Mouse (Mus musculus) granulocyte monocyte progenitor cell, adult 5-6 weeks (primary cell): ENCODE data around the gene Vmn1r210. TPM values are rescaled to one million over a fixed set of nuclear protein-coding genes. Genes with fewer than 3 reads are reported as not detected.
"Not testable (repeated sequence)": the region's sequence is repeated elsewhere in the genome, so short reads cannot be mapped to it uniquely, and the experiment has no call there.

Experiments
- ATAC-seq: replicated peaks from 2 replicates; pipeline ENCODE4 v1.8.0; 2016; ENCODE audit warnings: mild to moderate bottlenecking, moderate TSS enrichment, inconsistent platforms; ENCODE audit not compliant: poor library complexity, severe bottlenecking
- total RNA-seq, 2 experiments: library from RNA; stranded (forward) in 1 of 2; stranded (reverse) in 1 of 2; fragments of 200-712, 200-1000 nt in 1 of 2; fragments of >200 nt in 1 of 2; fragmentation: Nextera tagmentation in 1 of 2; gene quantifications; 2 replicates each; pipeline ENCODE4 v1.2.3; 2014 to 2017

Gene Vmn1r210
- total RNA-seq (2014; fragmentation: Nextera tagmentation) (not detected in 2 replicates), total RNA-seq (2017) (not detected in 2 replicates)

- no peak for ATAC-seq
Measured at GRCm38 (mm10) chr13:22831248-22831647, at the start of gene Vmn1r210. Vmn1r210 (minus strand) TSS chr13:22831348.

- no peak for ATAC-seq
Measured at GRCm38 (mm10) chr13:22879257-22879656, 48.1 kb upstream of the Vmn1r210 start.

- ATAC-seq, result no peak
Measured at GRCm38 (mm10) chr13:22857461-22857860, 26.3 kb upstream of the Vmn1r210 start, which contains the start of gene Vmn1r211. Vmn1r211 (minus strand) TSS chr13:22857561.

- ATAC-seq, result no peak
Measured at GRCm38 (mm10) chr13:22854760-22855159, 23.6 kb upstream of the Vmn1r210 start.

GRCm38 (mm10) chr13:22846798-22847197 lies 15.7 kb upstream of the Vmn1r210 start:
- no peak for ATAC-seq

- ATAC-seq, result not testable (repeated sequence)
Measured at GRCm38 (mm10) chr13:22844304-22844703, 13.2 kb upstream of the Vmn1r210 start.

- ATAC-seq, result not testable (repeated sequence)
Measured at GRCm38 (mm10) chr13:22829395-22829794, 1.8 kb downstream of the Vmn1r210 start.

GRCm38 (mm10) chr13:22821601-22822000 lies 9.5 kb downstream of the Vmn1r210 start:
- ATAC-seq, result not testable (repeated sequence)

- not testable (repeated sequence) for ATAC-seq
Measured at GRCm38 (mm10) chr13:22809582-22809981, 21.6 kb downstream of the Vmn1r210 start, which contains the start of gene Vmn1r209. Vmn1r209 (minus strand) TSS chr13:22809682.

- not testable (repeated sequence) for ATAC-seq
Measured at GRCm38 (mm10) chr13:22788096-22788495, 43.1 kb downstream of the Vmn1r210 start.

- not testable (repeated sequence) for ATAC-seq
Measured at GRCm38 (mm10) chr13:22784159-22784558, 47.0 kb downstream of the Vmn1r210 start.

- not testable (repeated sequence) for ATAC-seq
Measured at GRCm38 (mm10) chr13:22777300-22777699, 53.8 kb downstream of the Vmn1r210 start, which contains the start of gene Vmn1r208. Vmn1r208 (minus strand) TSS chr13:22777400.

Other genes starting within 250 kb of the Vmn1r210 start
- gene Vmn1r205, start 238.3 kb downstream of the Vmn1r210 start, total RNA-seq (2014; fragmentation: Nextera tagmentation), result not detected in 2 replicates
- not detected in 2 replicates for gene Vmn1r205, start 238.3 kb downstream of the Vmn1r210 start, total RNA-seq (2017)
- not detected in 2 replicates for gene Vmn1r206, start 207.1 kb downstream of the Vmn1r210 start, total RNA-seq (2014; fragmentation: Nextera tagmentation)
- gene Vmn1r206, start 207.1 kb downstream of the Vmn1r210 start, total RNA-seq (2017), result not detected in 2 replicates
- not detected in 2 replicates for gene Vmn1r207-ps, start 101.7 kb downstream of the Vmn1r210 start, total RNA-seq (2014; fragmentation: Nextera tagmentation)
- not detected in 2 replicates for gene Vmn1r207-ps, start 101.7 kb downstream of the Vmn1r210 start, total RNA-seq (2017)
- not detected in 2 replicates for gene Vmn1r208, start 53.9 kb downstream of the Vmn1r210 start, total RNA-seq (2014; fragmentation: Nextera tagmentation)
- not detected in 2 replicates for gene Vmn1r208, start 53.9 kb downstream of the Vmn1r210 start, total RNA-seq (2017)
- not detected in 2 replicates for gene Vmn1r209, start 21.7 kb downstream of the Vmn1r210 start, total RNA-seq (2014; fragmentation: Nextera tagmentation)
- gene Vmn1r209, start 21.7 kb downstream of the Vmn1r210 start, total RNA-seq (2017), result not detected in 2 replicates
- gene Vmn1r211, start 26.2 kb upstream of the Vmn1r210 start, total RNA-seq (2014; fragmentation: Nextera tagmentation), result not detected in 2 replicates
- not detected in 2 replicates for gene Vmn1r211, start 26.2 kb upstream of the Vmn1r210 start, total RNA-seq (2017)
- gene Vmn1r212, start 52.9 kb upstream of the Vmn1r210 start, total RNA-seq (2014; fragmentation: Nextera tagmentation), result not detected in 2 replicates
- not detected in 2 replicates for gene Vmn1r212, start 52.9 kb upstream of the Vmn1r210 start, total RNA-seq (2017)
- gene Vmn1r213, start 176.3 kb upstream of the Vmn1r210 start, total RNA-seq (2014; fragmentation: Nextera tagmentation), result not detected in 2 replicates
- gene Vmn1r213, start 176.3 kb upstream of the Vmn1r210 start, total RNA-seq (2017), result not detected in 2 replicates
- gene Vmn1r214, start 199.1 kb upstream of the Vmn1r210 start, total RNA-seq (2014; fragmentation: Nextera tagmentation), result not detected in 2 replicates
- not detected in 2 replicates for gene Vmn1r214, start 199.1 kb upstream of the Vmn1r210 start, total RNA-seq (2017)
- not detected in 2 replicates for gene Vmn1r215, start 236.7 kb upstream of the Vmn1r210 start, total RNA-seq (2014; fragmentation: Nextera tagmentation)
- gene Vmn1r215, start 236.7 kb upstream of the Vmn1r210 start, total RNA-seq (2017), result not detected in 2 replicates